Mouse (Mus musculus): ENCODE data around the gene Dcakd. TPM values are rescaled to one million over a fixed set of nuclear protein-coding genes. Genes with fewer than 3 reads are reported as not detected.

Dcakd gene
- polyA plus RNA-seq, 1 experiment: 24.7 TPM

DNA sequence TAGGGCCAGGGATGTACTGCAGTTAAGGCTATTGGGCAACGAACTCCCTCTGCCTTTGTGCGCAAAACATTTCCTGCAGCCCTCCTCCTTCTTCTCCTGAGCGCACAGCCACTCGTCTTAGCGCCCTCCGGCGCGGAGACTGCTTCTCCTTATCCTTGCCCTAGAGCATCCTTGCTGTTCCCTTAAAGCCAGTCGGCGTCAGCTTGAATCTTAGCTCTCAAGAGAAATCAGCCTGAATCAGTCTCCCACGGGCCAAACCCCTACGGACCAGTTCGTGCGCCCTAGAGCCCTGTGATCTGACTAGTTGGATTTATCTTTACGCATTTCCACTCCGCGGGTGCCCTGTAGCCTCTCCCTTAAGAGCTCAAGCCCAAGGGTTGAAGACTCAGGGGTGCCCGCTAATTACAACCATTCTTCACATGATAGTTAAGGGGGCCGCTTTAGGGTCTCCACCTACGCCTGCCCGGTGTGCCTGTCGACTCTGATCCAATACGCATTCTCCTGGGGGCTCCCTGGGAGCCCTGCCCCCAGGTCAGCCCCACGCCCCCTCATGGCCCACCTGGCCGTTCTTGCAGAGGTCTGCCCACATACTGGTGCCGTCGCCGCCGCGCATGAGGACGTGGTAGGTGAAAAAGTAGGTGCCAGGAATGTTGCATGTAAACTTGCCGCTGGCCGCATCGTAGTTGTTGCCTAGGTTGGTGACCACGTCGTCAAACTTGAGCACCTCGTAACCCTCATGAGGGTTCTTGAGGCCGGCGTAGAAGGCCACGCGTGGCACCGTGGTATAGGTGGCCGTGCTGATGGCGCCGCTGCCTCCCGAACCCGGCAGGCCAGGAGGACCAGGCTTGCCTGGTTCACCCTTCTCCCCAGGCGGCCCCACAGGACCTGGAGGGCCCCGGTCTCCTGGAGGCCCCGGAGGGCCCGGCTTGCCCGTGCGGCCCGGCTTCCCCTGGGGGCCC, 82.5 kb downstream of the Dcakd start:
- DNase-seq (ENCODE audit: low read depth in 1 of 2, low spot score in 2 of 2): no peak
- Histone ChIP-seq H3K36me3 (ENCODE audit: control insufficient read depth, insufficient read depth, low read length) (no peaks in the 10 kb centered on the region), H3K4me3 (ENCODE audit: extremely low read depth, insufficient read depth, insufficient read length) (no peak overlapping the region), H3K27me3 (ENCODE audit: control insufficient read depth, insufficient read depth, low read length) (peaks cover 27% of the 10 kb centered on the region), H3K4me1 (ENCODE audit: control insufficient read depth, insufficient read depth, insufficient read length) (peaks cover 15% of the 10 kb centered on the region), H3K27ac (ENCODE audit: insufficient read depth, low read length) (no peak overlapping the region)
- 9% methylated on average over 53 of the region's 54 CpGs for WGBS
- no peak for TF ChIP-seq CTCF (IDR thresholded peaks at IDR 0.05; ENCODE audit: extremely low read depth, insufficient read depth, insufficient read length, insufficient replicate concordance)
- TF ChIP-seq POLR2A (IDR thresholded peaks at IDR 0.05; ENCODE audit: low read depth, low read length): no peak

Other genes with a start within 250 kb of the Dcakd start
- 0.87 and 0.96 TPM in 2 replicates for gene Gjc1, start 208.6 kb downstream of the Dcakd start, polyA plus RNA-seq (2012; rRNA removed)
- gene Higd1b, start 192.5 kb downstream of the Dcakd start, polyA plus RNA-seq (2012; rRNA removed): 0.15 TPM in 1 of 2 replicates, not detected in the other
- gene Eftud2, start 147.3 kb downstream of the Dcakd start, polyA plus RNA-seq (2012; rRNA removed): 119 and 134 TPM in 2 replicates
- gene Ccdc103, start 147.1 kb downstream of the Dcakd start, polyA plus RNA-seq (2012; rRNA removed): 0.12 TPM in 1 of 2 replicates, not detected in the other
- not detected in 2 replicates for gene Fam187a, start 143.2 kb downstream of the Dcakd start, polyA plus RNA-seq (2012; rRNA removed)
- 1.7 and 1.8 TPM in 2 replicates for gene Gfap, start 127.4 kb downstream of the Dcakd start, polyA plus RNA-seq (2012; rRNA removed)
- gene Kif18b, start 103.2 kb downstream of the Dcakd start, polyA plus RNA-seq (2012; rRNA removed): 7.0 and 8.9 TPM in 2 replicates
- gene C1ql1, start 81.6 kb downstream of the Dcakd start, polyA plus RNA-seq (2012; rRNA removed): not detected in 2 replicates
- gene Nmt1, start 143 bp downstream of the Dcakd start, polyA plus RNA-seq (2012; rRNA removed): 23.4 and 23.9 TPM in 2 replicates
- 4.7 TPM in 2 replicates for gene Plcd3, start 73.3 kb upstream of the Dcakd start, polyA plus RNA-seq (2012; rRNA removed)
- gene Acbd4, start 73.3 kb upstream of the Dcakd start, polyA plus RNA-seq (2012; rRNA removed): 17.9 and 22.5 TPM in 2 replicates
- gene Hexim1, start 87.9 kb upstream of the Dcakd start, polyA plus RNA-seq (2012; rRNA removed): 10.3 and 11.2 TPM in 2 replicates
- 2.3 and 3.0 TPM in 2 replicates for gene Hexim2, start 104.1 kb upstream of the Dcakd start, polyA plus RNA-seq (2012; rRNA removed)
- 137 and 147 TPM in 2 replicates for gene Fmnl1, start 142.8 kb upstream of the Dcakd start, polyA plus RNA-seq (2012; rRNA removed)
- not detected in 2 replicates for gene 1700023F06Rik, start 180.2 kb upstream of the Dcakd start, polyA plus RNA-seq (2012; rRNA removed)
- gene Spata32, start 190.1 kb upstream of the Dcakd start, polyA plus RNA-seq (2012; rRNA removed): not detected in 2 replicates
- 49.6 and 57.7 TPM in 2 replicates for gene Map3k14, start 239.1 kb upstream of the Dcakd start, polyA plus RNA-seq (2012; rRNA removed)